Mouse (Mus musculus): Measurements from ENCODE around the gene Amh. TPM values are rescaled to one million over a fixed set of nuclear protein-coding genes. Genes with fewer than 3 reads are reported as not detected.
"Not testable (repeated sequence)": the region's sequence is repeated elsewhere in the genome, so short reads cannot be mapped to it uniquely, and the experiment has no call there.

The Amh gene
- total RNA-seq, 2 experiments from 2014 or later: 2.7 to 5.3 TPM

DNA sequence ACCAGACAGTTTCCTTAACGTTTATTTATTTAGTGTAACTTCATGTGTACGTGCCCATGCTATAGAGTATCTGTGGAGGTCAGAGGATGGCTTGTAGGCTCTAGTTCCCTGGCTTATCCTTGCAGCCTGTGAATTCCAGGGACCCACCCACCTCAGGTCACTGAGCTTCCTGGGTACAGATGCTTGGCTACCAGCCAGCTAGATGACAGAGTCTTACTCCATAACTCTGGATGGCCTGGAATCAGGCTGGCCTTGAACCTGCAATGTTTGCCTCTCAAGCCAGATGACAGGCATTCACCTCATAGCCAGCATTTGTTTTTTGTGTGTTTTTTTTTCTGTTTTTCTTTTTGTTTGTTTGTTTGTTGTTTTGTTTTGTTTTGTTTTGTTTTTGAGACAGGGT is 12.1 kb downstream of the Amh start:
- Histone ChIP-seq H3K27ac (no peak overlapping the region), H3K4me3 (no peak overlapping the region)
- no peak for DNase-seq (ENCODE audit: low spot score in 2 of 2)
- no peak for TF ChIP-seq CTCF (conservative IDR thresholded peaks at IDR 0.05)

DNA sequence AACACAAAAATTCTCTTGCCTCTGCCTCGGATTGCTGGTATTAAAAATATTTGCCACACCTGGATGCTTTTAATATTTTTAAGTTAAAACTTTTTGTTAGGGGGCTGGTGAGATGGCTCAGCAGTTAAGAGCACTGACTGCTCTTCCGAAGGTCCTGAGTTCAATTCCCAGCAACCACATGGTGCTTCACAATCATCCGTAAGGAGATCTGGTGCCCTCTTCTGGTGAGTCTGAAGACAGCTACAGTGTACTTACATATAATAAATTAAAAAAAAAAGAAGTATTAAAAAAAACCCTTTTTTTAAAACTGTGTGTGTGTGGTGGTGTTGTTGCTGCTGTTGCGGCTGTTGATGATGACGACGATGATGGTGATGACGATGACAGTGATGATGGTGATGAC is 12.9 kb downstream of the Amh start:
- H3K27ac ChIP-seq; DNase-seq (ENCODE audit: low spot score in 2 of 2); H3K4me3 ChIP-seq: not testable (repeated sequence)
- peak; percentile 62 for TF ChIP-seq CTCF (conservative IDR thresholded peaks at IDR 0.05)

DNA sequence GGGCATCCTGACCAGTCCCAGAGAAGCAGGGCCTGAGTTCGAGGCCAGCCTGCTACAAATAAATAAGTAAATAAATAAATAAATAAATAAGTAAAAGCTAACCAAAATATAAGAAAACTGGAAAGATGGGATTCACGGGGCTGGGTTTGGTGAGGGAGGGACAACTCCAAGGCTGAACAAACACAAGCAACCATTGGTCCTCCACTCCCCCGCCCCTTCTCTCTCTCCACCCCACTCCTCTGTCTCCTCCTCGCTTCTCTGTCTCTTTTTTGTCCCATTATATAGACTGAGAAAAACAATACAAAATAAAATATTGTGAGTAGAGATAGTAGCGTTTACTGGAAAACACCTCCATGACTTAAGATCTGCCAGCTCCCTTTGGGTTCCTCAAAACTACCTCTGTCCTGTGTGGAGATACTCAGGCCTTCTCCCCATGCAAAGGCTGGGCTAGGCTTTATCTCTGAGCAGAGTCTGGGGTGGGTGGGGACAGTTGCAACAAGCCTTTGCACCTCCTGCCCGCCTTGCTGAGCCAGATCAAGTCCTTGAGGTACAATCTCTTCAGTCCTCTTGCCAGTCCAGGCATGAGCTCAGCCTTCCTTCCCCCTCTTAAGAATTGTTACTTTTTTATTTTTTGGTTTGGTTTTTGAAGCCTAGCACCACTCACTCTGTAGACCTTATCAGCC is 13.7 kb downstream of the Amh start:
- no peak for TF ChIP-seq CTCF (conservative IDR thresholded peaks at IDR 0.05)
- Histone ChIP-seq H3K4me3 (no peak overlapping the region), H3K27ac (no peak overlapping the region)
- DNase-seq (ENCODE audit: low spot score in 2 of 2): no peak

DNA sequence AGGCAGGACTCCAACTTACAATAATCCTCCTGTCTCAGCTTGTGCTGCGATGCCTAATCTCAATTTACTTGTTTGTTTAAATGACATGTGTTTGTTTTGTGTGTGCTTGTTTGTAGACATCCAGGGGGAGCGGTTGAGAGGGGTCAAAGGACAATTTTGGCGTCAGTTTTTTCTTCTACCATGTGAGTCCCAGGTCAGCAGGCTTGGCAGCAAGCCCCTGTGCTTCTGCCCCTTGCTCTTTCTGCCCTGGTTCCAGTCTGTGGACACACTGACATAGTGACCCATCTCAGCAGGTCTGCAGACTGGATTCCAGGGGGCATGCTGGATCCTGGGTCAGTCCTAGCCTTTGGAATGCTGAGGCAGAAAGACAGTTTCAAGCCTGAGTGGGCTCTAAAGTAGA is 14.4 kb downstream of the Amh start:
- no peak for DNase-seq (ENCODE audit: low spot score in 2 of 2)
- no peak overlapping the region for H3K4me3 ChIP-seq
- H3K27ac ChIP-seq: no peak overlapping the region
- TF ChIP-seq CTCF (conservative IDR thresholded peaks at IDR 0.05): no peak

DNA sequence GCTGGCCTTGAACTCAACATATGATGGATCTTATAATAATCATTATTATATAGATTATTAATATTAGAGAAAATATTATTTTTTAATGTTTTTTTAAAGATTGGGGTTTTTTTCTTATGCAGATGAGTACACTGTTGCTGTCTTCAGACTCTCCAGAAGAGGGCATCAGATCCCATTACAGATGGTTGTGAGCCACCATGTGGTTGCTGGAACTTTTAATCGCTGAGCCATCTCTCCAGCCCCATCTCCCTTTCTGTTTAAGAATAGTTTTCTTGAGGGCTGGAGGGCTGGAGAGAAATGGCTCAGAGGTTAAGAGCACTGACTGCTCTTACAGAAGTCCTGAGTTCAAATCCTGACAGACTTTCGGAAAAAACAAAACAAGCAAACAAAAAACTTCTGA is 16.9 kb downstream of the Amh start:
- Histone ChIP-seq H3K27ac (no peak overlapping the region), H3K4me3 (no peak overlapping the region)
- DNase-seq (ENCODE audit: low spot score in 2 of 2): no peak
- peak; percentile 91 for TF ChIP-seq CTCF (conservative IDR thresholded peaks at IDR 0.05)

DNA sequence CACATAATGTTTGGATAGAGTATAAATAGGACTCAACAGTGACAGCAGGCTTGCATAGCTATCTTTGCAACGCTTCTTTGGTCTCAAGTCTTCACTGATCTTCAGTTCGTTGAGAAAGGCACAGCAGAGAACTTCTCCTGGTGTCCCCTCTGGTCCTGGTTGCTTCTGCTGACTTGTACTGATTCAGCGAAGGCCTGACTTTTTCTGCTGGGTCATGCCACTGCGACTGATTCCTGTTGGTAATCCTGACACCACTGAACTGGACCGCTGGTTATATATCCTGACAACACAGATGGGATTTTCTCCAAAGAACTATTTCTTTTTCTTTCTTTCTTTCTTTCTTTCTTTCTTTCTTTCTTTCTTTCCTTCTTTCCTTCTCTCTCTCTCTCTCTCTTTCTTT is 17.5 kb downstream of the Amh start:
- no peak for TF ChIP-seq CTCF (conservative IDR thresholded peaks at IDR 0.05)
- Histone ChIP-seq H3K27ac (no peak overlapping the region), H3K4me3 (no peak overlapping the region)
- no peak for DNase-seq (ENCODE audit: low spot score in 2 of 2)

DNA sequence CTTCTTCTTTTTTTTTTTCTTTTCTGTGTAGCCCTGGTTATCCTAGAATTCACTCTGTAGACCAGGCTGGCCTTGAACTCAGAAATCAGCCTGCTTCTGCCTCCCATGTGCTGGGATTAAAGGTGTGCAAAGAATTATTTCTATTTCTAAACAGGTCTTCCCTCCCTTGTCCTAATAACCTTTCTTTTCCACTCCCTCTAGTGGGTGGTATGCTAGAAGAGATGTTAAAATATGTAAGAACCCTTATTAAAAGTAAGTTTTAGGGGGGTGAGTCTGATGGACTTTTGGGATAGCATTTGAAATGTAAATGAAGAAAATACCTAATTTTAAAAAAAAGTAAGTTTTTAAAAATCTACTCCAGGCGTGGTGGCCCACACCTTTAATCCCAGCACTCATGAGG is 18.3 kb downstream of the Amh start:
- TF ChIP-seq CTCF (conservative IDR thresholded peaks at IDR 0.05): no peak
- no peak for DNase-seq (ENCODE audit: low spot score in 2 of 2)

DNA sequence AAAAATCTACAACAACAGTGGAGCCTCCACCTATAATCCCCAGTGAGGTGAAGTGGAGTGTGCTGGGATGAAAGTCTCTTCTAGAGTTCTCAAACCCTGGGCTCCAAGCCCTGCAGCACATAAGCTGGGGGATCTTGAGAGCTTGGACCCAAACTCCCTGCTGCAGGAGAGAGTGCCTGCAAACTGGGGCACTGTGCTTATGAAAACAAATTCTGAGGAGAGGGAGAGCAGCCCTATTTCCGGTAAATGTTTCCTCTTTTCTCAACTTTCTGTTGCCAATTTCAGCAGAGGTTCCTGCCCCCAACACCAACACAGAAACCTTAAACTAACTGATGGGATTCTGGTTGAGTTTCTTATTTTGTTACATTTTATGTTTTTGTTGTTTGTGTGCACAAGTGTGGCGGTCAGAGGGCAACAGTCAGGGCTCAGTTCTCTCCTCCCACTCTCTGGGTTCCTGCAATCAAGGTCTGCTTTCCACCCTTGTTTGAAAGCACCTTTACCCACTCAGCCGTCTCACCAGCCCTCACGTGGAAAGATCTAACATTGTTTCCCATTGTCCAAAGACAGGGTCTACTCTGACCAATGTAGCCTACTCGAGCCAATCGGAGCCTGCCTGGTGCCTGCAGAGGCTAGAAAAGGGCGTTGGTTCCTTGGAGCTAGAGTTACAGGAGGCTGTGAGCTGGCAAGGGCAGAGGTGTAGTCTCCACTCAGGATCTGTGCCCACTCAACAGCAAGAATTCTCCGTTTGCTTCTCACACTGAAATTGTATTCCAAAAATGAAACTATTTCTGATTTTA is 19.0 kb downstream of the Amh start:
- Histone ChIP-seq H3K27ac (0 out of 2 replicates have a peak overlapping the region, but pooled peaks have one; percentile 28), H3K4me3 (no peak overlapping the region)
- TF ChIP-seq CTCF (conservative IDR thresholded peaks at IDR 0.05): no peak

More for the DNA sequence above, 18.3 kb downstream of the Amh start:
- no peak overlapping the region for H3K4me3 ChIP-seq
- no peak overlapping the region for H3K27ac ChIP-seq

DNA sequence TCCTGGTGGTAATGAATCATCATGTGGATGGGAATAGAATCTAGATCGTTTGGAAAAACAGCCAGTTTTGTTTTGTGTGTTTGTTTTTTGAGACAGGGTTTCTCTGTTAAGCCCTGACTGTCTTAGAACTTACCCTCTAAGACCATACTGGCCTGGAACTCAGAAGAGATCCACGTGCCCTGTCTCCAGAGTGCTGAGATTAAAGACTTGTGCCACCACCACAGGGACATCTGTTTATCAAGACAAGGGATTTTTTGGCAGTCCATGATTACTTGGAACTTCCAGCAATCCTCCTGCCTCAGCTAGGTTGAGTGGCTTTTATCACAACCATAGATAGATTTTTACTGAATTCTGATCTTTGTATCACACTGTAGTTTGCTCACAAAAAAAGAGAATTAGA is 19.8 kb downstream of the Amh start:
- DNase-seq (ENCODE audit: low spot score in 2 of 2): no peak
- no peak for TF ChIP-seq CTCF (conservative IDR thresholded peaks at IDR 0.05)
- Histone ChIP-seq H3K4me3 (no peak overlapping the region), H3K27ac (no peak overlapping the region)

More for the DNA sequence above, 19.0 kb downstream of the Amh start:
- DNase-seq (ENCODE audit: low spot score in 2 of 2): no peak

DNA sequence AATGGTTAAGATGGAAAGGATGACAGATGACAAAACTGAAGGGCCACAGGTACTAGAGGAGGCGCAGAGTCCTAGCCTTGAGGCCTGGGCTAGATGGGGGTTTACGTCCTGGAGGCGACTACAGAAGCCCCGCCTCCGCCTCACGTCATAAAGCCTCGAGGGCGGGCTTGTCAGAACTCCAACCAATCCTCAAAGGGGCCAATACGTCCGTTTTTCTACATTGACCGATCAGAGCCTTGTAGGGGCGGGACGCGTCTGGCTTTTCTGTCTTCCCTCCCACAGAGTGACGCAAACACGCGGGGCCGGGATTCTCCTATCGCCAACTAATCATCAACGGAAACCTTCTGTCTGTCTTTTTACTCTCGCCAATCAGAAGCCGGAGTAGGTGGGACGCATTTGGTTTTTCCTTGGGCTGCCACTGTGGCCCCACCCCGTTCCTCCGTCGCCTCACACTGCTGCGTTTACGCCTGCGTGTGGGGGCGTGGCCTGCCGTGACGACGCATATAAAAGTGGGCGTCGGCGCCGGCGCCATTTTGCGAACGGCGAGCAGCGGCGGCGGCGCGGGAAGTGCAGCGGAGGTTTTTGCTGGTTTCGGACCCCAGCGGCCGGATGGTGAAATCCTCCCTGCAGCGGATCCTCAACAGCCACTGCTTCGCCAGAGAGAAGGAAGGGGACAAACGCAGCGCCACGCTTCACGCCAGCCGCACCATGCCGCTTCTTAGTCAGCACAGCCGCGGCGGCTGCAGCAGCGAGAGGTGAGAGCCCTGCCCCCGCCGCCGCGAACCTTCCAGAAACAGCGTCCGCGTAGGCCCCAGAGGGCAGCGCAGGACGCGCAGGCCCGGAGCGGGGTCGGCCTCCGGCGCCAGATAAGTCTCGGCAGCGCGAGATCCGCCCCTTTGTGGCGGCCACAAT is 21.4 kb downstream of the Amh start, which contains the start of gene Oaz1:
Oaz1 (plus strand) TSS at position 506 of the 912 bp plus-strand sequence.
- peak; percentile 45 for TF ChIP-seq CTCF (conservative IDR thresholded peaks at IDR 0.05)
- H3K27ac ChIP-seq: peak within 1 kb of the TSS; percentile 98
- DNase-seq (ENCODE audit: low spot score in 2 of 2): peak; percentile 99 to 100
- H3K4me3 ChIP-seq: peak within 1 kb of the TSS; percentile 96

DNA sequence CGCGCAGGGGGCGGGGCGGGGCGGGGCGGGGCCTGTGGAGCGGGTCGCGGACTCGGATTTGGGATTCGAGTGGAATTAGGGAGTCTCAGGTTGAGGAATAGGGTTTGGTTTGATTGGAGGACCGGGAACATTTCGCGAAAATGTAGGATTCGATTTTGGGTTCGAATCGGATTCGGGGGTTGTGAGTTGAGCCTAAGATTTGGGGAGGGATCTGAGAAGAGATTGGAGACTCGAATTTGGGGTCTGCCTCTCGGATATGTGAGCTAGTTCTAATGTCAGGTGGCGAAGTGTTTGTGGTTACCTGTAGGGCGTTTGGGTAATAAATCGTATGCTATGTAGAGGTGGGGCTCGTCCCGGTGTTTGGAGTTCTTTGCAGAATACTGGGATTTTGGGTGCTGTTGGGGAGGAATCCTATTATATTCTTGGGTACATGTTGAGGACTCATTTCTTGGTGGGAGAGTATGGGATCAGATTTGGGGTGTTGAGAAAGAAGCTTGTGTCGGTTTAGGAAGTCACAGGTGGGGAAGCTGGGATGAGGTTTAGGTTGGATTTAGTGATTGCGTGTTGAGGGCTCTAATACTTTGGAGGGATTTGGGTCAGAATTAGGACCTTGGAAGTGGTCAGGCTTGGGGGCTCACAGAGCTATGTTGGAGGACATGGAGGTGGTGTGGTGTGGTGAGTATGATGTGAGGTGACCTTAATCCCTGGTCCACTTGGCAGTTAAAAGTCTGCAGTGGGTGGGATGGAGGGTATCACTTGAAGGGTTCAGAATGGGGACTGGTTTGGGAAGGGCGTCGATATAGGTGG is 22.2 kb downstream of the Amh start:
- Histone ChIP-seq H3K4me3 (peak overlapping the region; percentile 96), H3K27ac (peak overlapping the region; percentile 98)
- TF ChIP-seq CTCF (conservative IDR thresholded peaks at IDR 0.05): no peak
- no peak for DNase-seq (ENCODE audit: low spot score in 2 of 2)

DNA sequence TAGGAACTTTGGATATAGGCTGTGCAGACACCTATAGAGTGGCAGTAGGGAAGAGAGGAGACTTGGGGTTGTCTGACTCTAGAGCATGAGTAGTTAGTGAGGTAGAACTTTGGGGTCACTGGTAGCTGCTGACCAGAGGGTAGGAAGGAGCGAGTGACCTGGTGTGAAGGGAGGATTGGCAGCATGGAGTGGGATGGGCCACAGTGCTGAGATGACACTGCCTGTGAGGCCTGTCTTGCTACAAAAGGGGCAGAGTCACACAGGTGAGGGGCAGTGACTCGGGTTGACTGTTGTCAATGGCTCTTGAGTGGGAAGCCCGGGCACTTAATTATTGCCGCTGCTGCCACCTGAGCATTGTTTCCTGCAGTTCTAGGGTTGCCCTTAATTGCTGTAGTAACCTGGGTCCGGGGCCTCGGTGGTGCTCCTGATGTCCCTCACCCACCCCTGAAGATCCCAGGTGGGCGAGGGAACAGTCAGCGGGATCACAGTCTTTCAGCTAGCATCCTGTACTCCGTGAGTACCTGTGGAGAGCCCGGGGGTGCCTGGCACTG is 22.9 kb downstream of the Amh start:
- TF ChIP-seq CTCF (conservative IDR thresholded peaks at IDR 0.05): no peak
- no peak overlapping the region for H3K27ac ChIP-seq
- H3K4me3 ChIP-seq: peak overlapping the region; percentile 96
- no peak for DNase-seq (ENCODE audit: low spot score in 2 of 2)

DNA sequence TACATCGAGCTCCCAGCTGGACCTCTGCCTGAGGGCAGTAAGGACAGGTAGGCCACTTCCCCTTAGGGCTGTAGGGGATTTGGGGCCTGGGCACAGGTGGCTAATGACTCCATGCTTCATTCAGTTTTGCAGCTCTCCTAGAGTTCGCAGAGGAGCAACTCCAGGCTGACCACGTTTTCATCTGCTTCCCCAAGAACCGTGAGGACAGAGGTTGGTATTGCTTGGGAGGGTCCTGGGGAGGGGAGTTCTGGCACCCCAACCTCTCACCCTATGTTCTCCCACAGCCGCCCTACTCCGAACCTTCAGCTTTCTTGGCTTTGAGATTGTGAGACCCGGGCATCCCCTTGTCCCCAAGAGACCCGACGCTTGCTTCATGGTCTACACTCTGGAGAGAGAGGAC is 23.5 kb downstream of the Amh start:
- not testable (repeated sequence) for H3K27ac ChIP-seq; DNase-seq (ENCODE audit: low spot score in 2 of 2)
- peak overlapping the region; percentile 96; the same call in 1 of the 2 replicates for H3K4me3 ChIP-seq
